Mouse (Mus musculus): ENCODE results near the gene Gm2431. TPM values are rescaled to one million over a fixed set of nuclear protein-coding genes. Genes with fewer than 3 reads are reported as not detected.
"Not testable (repeated sequence)": the region's sequence is repeated elsewhere in the genome, so short reads cannot be mapped to it uniquely, and the experiment has no call there.

Gm2431 gene
- not detected for total RNA-seq (2022)

GRCm38 (mm10) chr7:142258254-142258653 lies at the start of gene Gm2431:
Gene Gm2431 (minus strand): TSS chr7:142258354.
- DNase-seq (ENCODE audit: low spot score in 2 of 2), result not testable (repeated sequence)

GRCm38 (mm10) chr7:142303929-142304328 lies 45.8 kb upstream of the Gm2431 start:
- DNase-seq (ENCODE audit: low spot score in 2 of 2), result not testable (repeated sequence)

GRCm38 (mm10) chr7:142303249-142303648 lies 45.1 kb upstream of the Gm2431 start, which contains the start of gene Krtap5-4:
Gene Krtap5-4 (plus strand): TSS chr7:142303549.
- DNase-seq (ENCODE audit: low spot score in 2 of 2), result no peak

GRCm38 (mm10) chr7:142297018-142297417 lies 38.9 kb upstream of the Gm2431 start, which contains the start of gene Krtap5-1:
Gene Krtap5-1 (minus strand): TSS chr7:142297118.
- DNase-seq (ENCODE audit: low spot score in 2 of 2), result not testable (repeated sequence)

- not testable (repeated sequence) for DNase-seq (ENCODE audit: low spot score in 2 of 2)
These were observed 38.0 kb upstream of the Gm2431 start for GRCm38 (mm10) chr7:142296108-142296507.

- no peak for DNase-seq (ENCODE audit: low spot score in 2 of 2)
These were observed 37.3 kb upstream of the Gm2431 start for GRCm38 (mm10) chr7:142295418-142295817.

GRCm38 (mm10) chr7:142293851-142294250 lies 35.7 kb upstream of the Gm2431 start:
- not testable (repeated sequence) for DNase-seq (ENCODE audit: low spot score in 2 of 2)

GRCm38 (mm10) chr7:142285910-142286612 lies 27.9 kb upstream of the Gm2431 start:
- DNase-seq (ENCODE audit: low spot score in 2 of 2), result not testable (repeated sequence)

- peak in 1 of 2 experiments; percentile 15 for DNase-seq (ENCODE audit: low spot score in 2 of 2)
These were observed 27.1 kb upstream of the Gm2431 start for GRCm38 (mm10) chr7:142285130-142285835.

- peak; percentile 84 for DNase-seq (ENCODE audit: low spot score in 2 of 2)
These were observed 26.5 kb upstream of the Gm2431 start for GRCm38 (mm10) chr7:142284615-142285080.

GRCm38 (mm10) chr7:142284023-142284591 lies 26.0 kb upstream of the Gm2431 start:
- DNase-seq (ENCODE audit: low spot score in 2 of 2), result peak; percentile 23 to 33

- DNase-seq (ENCODE audit: low spot score in 2 of 2), result not testable (repeated sequence)
These were observed 24.7 kb upstream of the Gm2431 start for GRCm38 (mm10) chr7:142282847-142283246.

GRCm38 (mm10) chr7:142279291-142279690 lies 21.1 kb upstream of the Gm2431 start:
- DNase-seq (ENCODE audit: low spot score in 2 of 2), result not testable (repeated sequence)

GRCm38 (mm10) chr7:142278183-142278582 lies 20.0 kb upstream of the Gm2431 start:
- peak in 1 of 2 experiments; percentile 30 for DNase-seq (ENCODE audit: low spot score in 2 of 2)

- not testable (repeated sequence) for DNase-seq (ENCODE audit: low spot score in 2 of 2)
These were observed 16.1 kb upstream of the Gm2431 start, which contains the start of gene Gm4559 for GRCm38 (mm10) chr7:142274263-142274662. Gene Gm4559 (minus strand): TSS chr7:142274363.

- no peak for DNase-seq (ENCODE audit: low spot score in 2 of 2)
These were observed 2.6 kb downstream of the Gm2431 start for GRCm38 (mm10) chr7:142255517-142255916.

- DNase-seq (ENCODE audit: low spot score in 2 of 2), result no peak
These were observed 8.3 kb downstream of the Gm2431 start for GRCm38 (mm10) chr7:142249824-142250223.

GRCm38 (mm10) chr7:142240978-142241377 lies 17.2 kb downstream of the Gm2431 start, which contains the start of gene Gm40460:
Gene Gm40460 (minus strand): TSS chr7:142241078.
- no peak for DNase-seq (ENCODE audit: low spot score in 2 of 2)

- no peak for DNase-seq (ENCODE audit: low spot score in 2 of 2)
These were observed 26.6 kb downstream of the Gm2431 start for GRCm38 (mm10) chr7:142231540-142231939.

- DNase-seq (ENCODE audit: low spot score in 2 of 2), result not testable (repeated sequence)
These were observed 28.3 kb downstream of the Gm2431 start, which contains the start of gene Krtap5-5 for GRCm38 (mm10) chr7:142229871-142230270. Gene Krtap5-5 (minus strand): TSS chr7:142229971.

GRCm38 (mm10) chr7:142224518-142224917 lies 33.6 kb downstream of the Gm2431 start:
- no peak for DNase-seq (ENCODE audit: low spot score in 2 of 2)

- not testable (repeated sequence) for DNase-seq (ENCODE audit: low spot score in 2 of 2)
These were observed 46.0 kb downstream of the Gm2431 start for GRCm38 (mm10) chr7:142212136-142212535.
